Mouse (Mus musculus): ENCODE results near the gene Nr2c2.

DNA sequence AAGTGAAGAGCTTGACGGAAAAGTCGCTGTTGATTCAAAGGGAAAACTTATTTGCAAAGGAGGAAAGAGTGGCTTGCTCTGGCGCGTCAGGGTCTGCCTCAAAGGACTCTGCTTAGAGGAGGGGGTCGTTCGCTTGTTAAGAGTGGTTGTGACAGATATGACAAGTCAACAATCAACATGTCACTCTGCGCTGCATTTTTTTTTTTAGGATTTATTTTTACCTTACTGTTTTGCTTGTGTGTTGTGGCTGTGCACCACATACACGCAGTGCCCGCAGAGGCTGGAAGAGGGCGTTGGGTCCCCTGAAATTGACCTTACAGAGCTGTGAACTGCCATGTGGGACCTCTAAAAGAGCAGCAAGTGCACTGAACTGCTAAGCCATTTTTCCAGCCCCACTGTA is 93.0 kb downstream of the Nr2c2 start:
- TF ChIP-seq CTCF (IDR thresholded peaks at IDR 0.05; ENCODE audit: insufficient read depth, low read length): 0 out of 2 replicates have a peak, but pooled peaks have one; percentile 3
- no peak for TF ChIP-seq POLR2A (IDR thresholded peaks at IDR 0.05; ENCODE audit: borderline replicate concordance, extremely low read depth, low read depth, low read length)

Measured in lung, adult 2 months (tissue).